Mouse (Mus musculus) right cerebral cortex, postnatal 10 days (tissue): ENCODE measurements around the gene Itpr2.

Source experiments
- DNase-seq, 2 experiments: peaks; one replicate each; pipeline ENCODE4 v3.0.0; 2021; ENCODE audit warnings: low spot score in 2 of 2

Gene Itpr2

GRCm38 (mm10) chr6:146416461-146416860, 85.6 kb downstream of the Itpr2 start:
- DNase-seq: no peak

- no peak for DNase-seq
These were observed 87.9 kb downstream of the Itpr2 start for GRCm38 (mm10) chr6:146414094-146414493.

DNA sequence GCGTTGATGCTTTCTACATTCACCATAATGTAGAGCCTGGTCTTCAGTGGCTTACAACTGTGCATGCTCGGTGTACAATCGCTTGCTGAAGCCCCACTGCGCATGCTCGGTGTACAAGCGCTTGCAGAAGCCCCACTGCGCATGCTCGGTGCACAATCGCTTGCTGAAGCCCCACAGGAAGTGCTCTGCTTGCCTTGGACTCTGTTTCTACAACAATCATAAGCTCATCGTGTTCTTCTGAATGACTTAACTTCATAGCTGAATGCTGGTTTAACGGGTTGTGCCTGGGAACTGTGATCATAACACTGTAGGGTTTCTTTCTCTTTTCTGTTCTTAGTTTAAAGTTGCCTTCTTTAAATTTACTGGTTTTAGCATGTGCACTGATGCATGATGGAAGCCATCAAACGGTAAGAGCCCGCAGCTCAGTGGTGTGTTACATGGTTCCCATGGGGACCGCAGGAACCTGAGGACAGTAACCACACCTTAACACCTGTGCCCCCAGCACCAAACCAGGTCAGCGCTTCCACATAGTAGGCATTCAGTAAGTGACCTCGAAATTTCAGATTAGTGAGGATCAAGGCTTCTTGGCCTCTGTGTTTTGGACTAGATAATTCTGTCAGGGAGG, 90.5 kb downstream of the Itpr2 start:
- DNase-seq: no peak

DNA sequence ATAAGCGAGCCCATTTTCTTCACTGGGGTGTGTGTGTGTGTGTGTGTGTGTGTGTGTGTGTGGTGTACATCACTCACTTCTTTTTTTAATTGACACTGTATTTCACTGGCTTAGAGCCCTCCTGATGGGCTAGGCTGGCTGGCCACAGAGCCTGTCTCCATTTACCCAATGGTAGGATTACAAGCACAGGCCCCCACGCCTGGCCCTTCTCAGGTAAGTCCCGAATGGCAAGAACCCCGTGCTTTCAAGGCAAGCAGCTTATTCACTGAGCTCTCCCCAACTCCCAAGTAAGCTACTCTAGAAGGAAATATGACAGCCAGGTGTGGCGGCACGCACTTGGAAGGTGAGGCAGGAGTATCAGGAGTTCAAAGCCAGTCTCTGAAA, 91.6 kb downstream of the Itpr2 start:
- no peak for DNase-seq

- peak; percentile 80 to 84 for DNase-seq
These were observed 92.2 kb downstream of the Itpr2 start for GRCm38 (mm10) chr6:146409692-146410426.

DNA sequence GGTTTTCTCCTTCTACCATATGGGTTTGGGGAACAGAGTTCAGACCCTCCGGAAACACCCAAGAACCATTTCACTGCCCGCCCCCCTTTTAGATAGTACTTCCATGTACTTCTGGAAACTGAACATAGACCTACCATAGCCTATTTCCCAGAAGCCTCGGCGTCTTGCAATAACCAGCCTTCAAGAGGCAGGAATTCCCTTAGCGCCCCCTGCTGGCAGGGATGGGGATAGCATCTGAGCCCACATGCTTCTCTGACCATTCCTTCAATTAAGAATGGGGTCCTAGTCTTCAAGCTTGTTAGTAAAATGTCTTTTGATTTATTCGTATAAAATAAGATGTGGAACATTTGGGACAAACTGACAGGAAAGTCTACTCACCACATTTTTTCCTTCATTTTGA, 96.6 kb downstream of the Itpr2 start:
- DNase-seq: no peak

DNA sequence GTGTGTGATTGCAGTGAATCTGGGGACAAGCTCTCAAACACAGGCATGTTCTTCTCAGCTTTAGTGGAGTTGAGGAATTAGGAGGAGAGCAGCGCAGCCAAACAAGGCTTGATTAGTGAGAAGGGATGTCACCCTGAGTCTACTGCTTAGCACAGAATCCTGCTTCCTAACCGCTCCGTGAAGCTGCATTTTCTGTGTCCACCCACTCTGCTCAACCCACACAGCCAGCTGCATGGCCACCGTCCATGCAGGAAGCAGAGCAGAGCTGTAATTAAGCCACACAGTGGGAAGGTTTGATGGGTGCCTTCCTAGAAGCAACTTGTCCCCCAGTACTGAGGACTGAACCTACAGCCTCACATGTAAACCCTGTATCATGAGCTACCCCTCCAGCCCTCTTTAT, 97.1 kb downstream of the Itpr2 start:
- DNase-seq: no peak

GRCm38 (mm10) chr6:146404156-146404555, 97.9 kb downstream of the Itpr2 start:
- peak in 1 of 2 experiments; percentile 60 for DNase-seq

GRCm38 (mm10) chr6:146402905-146403642, 98.9 kb downstream of the Itpr2 start:
- DNase-seq: peak; percentile 41 to 59

DNA sequence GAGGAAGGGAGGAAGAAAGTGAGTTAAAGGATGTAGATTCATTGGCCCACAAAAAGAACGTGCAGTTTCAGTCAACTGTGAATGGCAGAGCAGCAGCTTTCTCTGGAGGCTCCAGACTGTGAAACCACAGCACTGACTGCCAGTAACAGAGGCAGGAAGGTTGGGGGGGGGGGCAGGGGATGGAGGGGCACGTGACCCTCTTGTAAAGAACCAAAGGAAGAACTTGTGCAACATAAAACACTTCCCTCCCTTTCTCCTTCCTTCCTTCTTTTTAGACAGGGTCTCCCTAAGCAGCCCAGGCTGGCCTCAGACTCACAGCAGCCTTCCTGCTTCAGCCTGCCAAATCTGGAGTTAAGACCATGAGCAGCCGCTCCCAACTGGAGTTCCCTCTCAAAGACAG, 104.2 kb downstream of the Itpr2 start:
- no peak for DNase-seq

DNA sequence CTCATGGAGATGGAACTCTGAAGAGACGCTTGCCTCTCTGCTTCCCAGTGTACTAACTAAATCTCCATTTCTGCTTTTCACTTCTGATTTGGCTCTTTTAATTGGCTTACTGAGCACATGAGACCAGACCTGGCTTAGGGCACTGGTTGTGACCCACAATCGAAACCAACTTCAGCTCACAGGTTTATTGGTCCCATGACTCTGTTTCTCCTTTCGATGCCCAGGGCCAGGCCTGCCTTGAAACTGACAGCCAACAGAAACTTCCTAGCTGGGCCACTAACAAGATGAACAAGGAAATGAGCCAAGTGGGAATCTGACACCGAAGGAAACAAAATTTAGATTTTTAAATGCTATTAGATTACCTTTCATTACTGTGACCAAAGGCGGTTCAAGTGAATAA, 105.8 kb downstream of the Itpr2 start:
- no peak for DNase-seq

GRCm38 (mm10) chr6:146395616-146396015, 106.4 kb downstream of the Itpr2 start:
- DNase-seq: no peak

DNA sequence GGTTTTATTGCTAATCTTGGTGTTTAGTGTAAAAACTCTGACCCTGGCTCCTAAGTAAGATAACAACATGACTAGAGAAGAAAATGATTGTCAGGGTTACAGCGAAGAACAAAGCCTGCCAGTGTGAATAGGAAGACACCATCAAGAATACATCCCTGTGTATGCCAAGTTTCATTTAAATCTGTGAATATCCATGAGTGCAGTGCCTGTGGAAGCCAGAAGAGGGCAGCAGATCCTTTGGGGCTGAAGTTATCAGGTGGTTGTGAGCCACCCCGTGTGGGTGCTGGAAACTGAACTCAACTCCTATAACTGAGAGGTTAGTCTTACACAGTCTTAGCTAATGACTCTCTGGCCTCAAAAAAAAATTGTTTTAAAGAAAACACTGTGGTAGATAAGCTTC, 109.8 kb downstream of the Itpr2 start:
- peak in 1 of 2 experiments; percentile 24 for DNase-seq

DNA sequence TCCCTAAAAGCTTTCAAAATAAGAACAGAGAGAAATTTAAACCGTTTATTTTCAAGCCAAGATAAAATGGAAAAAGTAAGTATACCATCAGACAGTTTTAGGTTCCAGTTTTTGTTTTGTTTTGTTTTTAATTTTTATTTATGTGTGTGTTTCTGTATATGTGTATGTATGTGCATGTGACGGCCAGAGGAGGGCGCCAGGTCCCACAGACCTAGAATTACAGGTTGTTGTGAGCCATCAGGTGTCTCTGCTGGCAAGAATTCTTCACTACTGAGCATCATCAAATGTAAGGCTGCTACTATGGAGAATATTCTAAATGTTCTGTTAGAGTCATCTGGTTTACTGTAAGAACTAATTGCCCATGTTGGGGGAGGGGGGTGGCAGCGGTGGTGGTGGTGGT, 111.9 kb downstream of the Itpr2 start:
- DNase-seq: no peak

DNA sequence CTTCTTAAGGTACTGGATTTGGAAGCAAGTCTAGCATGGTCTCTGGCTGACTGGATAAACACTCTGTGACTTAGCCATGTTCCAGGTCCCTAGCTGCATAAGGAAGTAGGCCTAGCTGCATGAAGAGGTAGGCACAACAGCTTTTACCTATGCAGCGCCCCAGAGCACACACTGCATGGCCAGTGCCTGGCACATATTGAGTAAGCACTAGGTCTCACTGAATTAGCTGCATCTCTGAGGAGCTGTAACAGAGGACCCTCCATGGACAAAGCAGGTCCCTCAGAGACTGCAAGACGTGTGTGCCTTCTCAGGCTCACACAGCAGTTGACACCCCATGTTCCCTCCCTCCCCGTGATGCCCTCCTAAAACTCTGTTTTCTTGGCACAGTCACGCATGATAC, 114.0 kb downstream of the Itpr2 start:
- DNase-seq: no peak

GRCm38 (mm10) chr6:146387039-146387713, 114.8 kb downstream of the Itpr2 start:
- no peak for DNase-seq

DNA sequence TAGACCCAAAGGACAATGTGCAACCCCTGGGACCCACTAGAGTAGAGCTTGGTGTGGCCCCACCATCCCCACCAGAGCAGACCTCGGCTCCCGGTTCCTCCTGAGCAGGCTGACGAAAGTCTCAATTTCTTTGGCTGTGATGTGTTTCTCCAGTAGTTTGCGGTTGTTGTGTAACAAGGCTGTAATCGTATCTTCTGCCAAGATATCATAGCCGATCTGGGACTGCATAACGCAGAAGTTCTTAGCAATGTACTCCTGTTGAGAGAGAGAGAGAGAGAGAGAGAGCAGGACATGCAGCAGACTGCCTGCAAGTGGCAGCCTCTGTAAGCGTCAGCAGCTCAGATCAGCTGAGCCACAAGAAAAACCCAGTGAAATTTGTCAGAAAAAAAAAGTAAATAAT, 122.8 kb downstream of the Itpr2 start:
- no peak for DNase-seq

DNA sequence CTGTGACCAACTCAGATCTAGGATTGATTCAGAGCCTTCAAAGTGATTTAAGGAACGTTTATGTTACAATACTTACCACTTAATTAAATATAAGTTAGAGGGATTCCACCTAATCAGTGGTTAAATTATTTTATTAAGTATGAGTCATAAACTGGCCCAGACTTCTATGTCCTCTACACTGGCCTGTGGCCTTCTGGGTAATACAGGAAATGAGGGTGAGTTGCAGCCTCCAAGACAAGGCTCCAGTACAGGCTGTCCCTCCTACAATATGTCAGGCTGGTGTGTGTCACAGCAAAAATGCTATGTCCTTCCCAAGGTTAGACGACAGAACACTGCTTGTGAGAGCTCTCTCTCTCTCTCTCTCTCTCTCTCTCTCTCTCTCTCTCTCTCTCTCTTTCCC, 130.5 kb downstream of the Itpr2 start:
- no peak for DNase-seq

GRCm38 (mm10) chr6:146366180-146366579, 135.8 kb downstream of the Itpr2 start:
- no peak for DNase-seq

- DNase-seq: peak in 1 of 2 experiments; percentile 63
These were observed 144.1 kb downstream of the Itpr2 start for GRCm38 (mm10) chr6:146357911-146358310.

DNA sequence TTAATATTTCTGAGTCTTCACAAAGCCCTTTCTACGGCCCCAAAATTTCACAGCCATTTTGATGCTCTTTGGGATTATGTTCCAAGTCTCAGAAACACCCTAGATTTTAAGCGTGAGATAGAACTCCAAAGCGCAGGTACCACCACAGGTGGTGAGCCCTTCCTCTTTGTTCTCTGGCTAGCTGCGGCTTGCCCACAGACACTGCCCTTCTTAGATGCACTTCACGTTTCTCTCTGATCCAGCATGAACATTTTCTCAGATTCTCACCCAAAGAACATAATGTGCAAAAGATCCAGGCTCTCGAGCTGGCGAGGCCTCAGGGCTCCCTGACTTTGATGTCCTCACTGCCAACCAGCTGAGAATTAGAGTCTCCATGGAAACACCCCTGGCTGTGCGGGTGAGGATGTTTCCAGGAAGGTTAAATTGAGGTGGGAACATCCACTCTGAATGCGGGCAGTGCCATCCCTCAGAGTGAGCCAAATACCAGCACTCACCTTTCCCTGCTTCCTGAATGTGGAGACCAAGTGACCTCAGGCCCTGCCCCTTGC, 149.7 kb downstream of the Itpr2 start:
- peak; percentile 49 to 56 for DNase-seq

GRCm38 (mm10) chr6:146351816-146352215, 150.2 kb downstream of the Itpr2 start:
- peak; percentile 33 to 37 for DNase-seq
